Mouse (Mus musculus) stomach, embryonic 16.5 days (tissue): ENCODE results near the gene Sort1. TPM values are rescaled to one million over a fixed set of nuclear protein-coding genes. Genes with fewer than 3 reads are reported as not detected.

Experiments used
- ATAC-seq: fragments of 200-750 bp; cut with Nextera tagmentation; 2 replicates; pipeline ENCODE4 v1.8.0; 2017; ENCODE audit warnings: moderate number of reproducible peaks, moderate TSS enrichment; ENCODE audit not compliant: insufficient read depth, low FRiP score
- H3K27ac ChIP-seq: fragments of 300-500 bp; sonication (generic); 2 replicates; pipeline ENCODE4 v1.5.1; 2014; ENCODE audit warnings: low read length
- H3K27me3 ChIP-seq: fragments of 300-500 bp; sonication (generic); 2 replicates; pipeline ENCODE4 v1.6.1; 2014; ENCODE audit warnings: low read length, control low read depth, mixed read lengths; ENCODE audit not compliant: control insufficient read depth, insufficient read depth
- H3K36me3 ChIP-seq: fragments of 300-500 bp; sonication (generic); 2 replicates; pipeline ENCODE4 v1.6.1; 2014; ENCODE audit warnings: low read length; ENCODE audit not compliant: control insufficient read depth, insufficient read depth
- H3K4me1 ChIP-seq: fragments of 300-500 bp; sonication (generic); 2 replicates; pipeline ENCODE4 v1.6.1; 2014; ENCODE audit warnings: low read length, control low read depth, mixed read lengths; ENCODE audit not compliant: control insufficient read depth, insufficient read depth
- H3K4me2 ChIP-seq: fragments of 300-500 bp; sonication (generic); 2 replicates; pipeline ENCODE4 v1.6.1; 2014; ENCODE audit warnings: low read depth, low read length, mixed read lengths
- H3K4me3 ChIP-seq: fragments of 300-500 bp; sonication (generic); replicated peaks from 2 replicates; pipeline ENCODE4 v1.5.1; 2014; ENCODE audit warnings: mild to moderate bottlenecking, low read length
- H3K9ac ChIP-seq: fragments of 300-500 bp; sonication (generic); 2 replicates; pipeline ENCODE4 v1.6.1; 2014; ENCODE audit warnings: low read length
- H3K9me3 ChIP-seq: fragments of 300-500 bp; sonication (generic); replicated peaks from 2 replicates; pipeline ENCODE4 v1.6.1; 2016; ENCODE audit warnings: low read length, control low read depth; ENCODE audit not compliant: control insufficient read depth
- WGBS: fragments of 180-500 bp; shearing (Covaris S2); extraction: QIAGEN DNeasy Blood & Tissue Kit; methylation state at CpG from one replicate; pipeline ENCODE4 v1.1.7; 2014; 5-methylcytosine and 5-hydroxymethylcytosine counted together
- polyA plus RNA-seq: library from polyadenylated mRNA; unstranded; fragments of >200 nt; fragmentation: Nextera tagmentation; extraction: Ambion mirVana; gene quantifications from 2 replicates; pipeline ENCODE4 v1.2.1, GENCODE M21; 2015

The Sort1 gene
- polyA plus RNA-seq, 1 experiment from 2014 or later, result 7.4 TPM

DNA sequence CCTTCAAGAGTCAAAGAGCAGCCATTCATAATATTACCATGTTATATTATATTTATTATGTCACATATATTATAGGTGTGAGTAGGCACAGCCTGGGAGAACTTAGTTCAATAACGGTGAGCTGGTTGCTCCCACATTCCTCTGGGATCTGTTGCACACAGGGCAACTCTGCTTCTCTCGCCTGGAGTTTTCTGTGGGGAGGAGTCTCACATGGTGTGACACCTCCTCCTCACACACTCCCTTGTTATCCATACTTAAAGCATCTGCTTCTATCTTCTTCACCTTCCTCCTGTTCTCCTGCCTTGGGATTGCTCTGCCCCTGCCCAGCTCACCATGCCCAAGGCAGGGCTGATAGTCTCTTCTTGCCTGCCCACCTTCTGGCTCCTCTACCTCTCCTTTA is 57.2 kb downstream of the Sort1 start:
- no peaks in the 10 kb centered on the region for H3K4me1 ChIP-seq
- H3K27me3 ChIP-seq, result no peaks in the 10 kb centered on the region
- no peaks in the 10 kb centered on the region; the same call in 1 of the 2 replicates for H3K36me3 ChIP-seq
- no peak overlapping the region for H3K4me2 ChIP-seq
- H3K9me3 ChIP-seq, result no peaks in the 10 kb centered on the region
- ATAC-seq, result no peak
- H3K9ac ChIP-seq, result no peak overlapping the region
- no peak overlapping the region for H3K4me3 ChIP-seq
- no peak overlapping the region for H3K27ac ChIP-seq
- WGBS, result 83% methylated on average over 2 of the region's 2 CpGs

DNA sequence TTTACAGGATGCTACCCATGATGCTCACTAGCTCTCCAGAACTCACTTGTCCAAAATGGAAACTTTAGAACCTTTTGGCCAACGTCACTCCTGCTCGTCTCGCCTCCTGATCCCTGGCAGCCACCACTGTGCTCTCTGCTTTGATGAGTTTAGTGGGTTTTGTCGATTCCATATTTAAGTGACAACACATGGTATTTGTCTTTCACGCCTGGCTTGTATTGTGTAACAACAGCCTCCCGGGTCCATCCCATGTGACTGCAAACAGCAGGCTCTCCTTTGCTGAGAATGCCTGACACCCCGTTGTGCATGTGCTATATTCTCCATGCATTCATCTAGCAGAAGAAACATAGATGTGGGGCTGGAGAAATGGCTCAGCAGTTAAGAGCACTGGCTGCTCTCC is 58.3 kb downstream of the Sort1 start:
- Histone ChIP-seq H3K4me2 (no peak overlapping the region), H3K9ac (no peak overlapping the region), H3K27me3 (no peaks in the 10 kb centered on the region), H3K4me1 (no peaks in the 10 kb centered on the region), H3K36me3 (no peaks in the 10 kb centered on the region; the same call in 1 of the 2 replicates), H3K9me3 (no peaks in the 10 kb centered on the region), H3K4me3 (no peak overlapping the region), H3K27ac (no peak overlapping the region)
- WGBS, result 82% methylated on average over 7 of the region's 7 CpGs
- no peak for ATAC-seq

DNA sequence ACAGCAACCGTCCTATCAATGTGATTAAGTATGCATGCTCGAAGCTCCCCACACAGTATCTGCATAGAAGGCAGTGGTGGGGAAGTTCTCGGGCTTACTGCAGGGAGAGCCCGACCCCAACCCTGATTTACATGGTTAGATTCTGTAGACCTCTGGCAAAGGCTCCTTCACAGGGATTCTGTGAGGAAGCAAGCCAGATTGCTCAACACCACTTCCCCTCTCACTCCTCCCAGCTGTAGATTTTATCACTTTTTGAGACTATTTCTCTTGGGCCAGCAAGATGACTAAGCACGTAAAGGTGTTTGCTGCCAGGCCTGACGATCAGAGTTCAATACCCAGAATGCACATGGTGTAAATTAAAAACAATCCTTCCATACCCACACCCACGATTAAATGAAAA is 62.0 kb downstream of the Sort1 start:
- no peaks in the 10 kb centered on the region for H3K4me1 ChIP-seq
- no peak for ATAC-seq
- WGBS, result 77% methylated on average over 7 of the region's 7 CpGs
- H3K4me2 ChIP-seq, result no peak overlapping the region
- H3K27ac ChIP-seq, result no peak overlapping the region
- H3K9ac ChIP-seq, result no peak overlapping the region
- H3K36me3 ChIP-seq, result no peaks in the 10 kb centered on the region; the same call in 1 of the 2 replicates
- H3K9me3 ChIP-seq, result no peaks in the 10 kb centered on the region
- H3K4me3 ChIP-seq, result no peak overlapping the region
- no peaks in the 10 kb centered on the region for H3K27me3 ChIP-seq

DNA sequence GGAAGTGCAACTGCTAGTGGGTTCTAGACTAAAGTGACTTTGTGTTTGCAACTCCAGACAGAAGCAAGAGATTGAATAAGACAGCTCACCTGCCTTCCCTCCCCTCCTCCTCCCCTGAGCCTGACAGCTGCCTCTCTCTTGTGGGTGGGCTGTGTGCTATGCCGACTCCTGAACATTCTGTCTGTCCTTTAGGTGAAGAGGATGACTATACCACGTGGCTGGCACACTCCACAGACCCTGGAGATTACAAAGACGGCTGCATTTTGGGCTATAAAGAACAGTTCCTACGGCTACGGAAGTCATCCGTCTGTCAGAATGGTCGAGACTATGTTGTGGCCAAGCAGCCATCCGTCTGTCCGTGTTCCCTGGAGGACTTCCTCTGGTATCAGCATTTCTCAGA is 64.5 kb downstream of the Sort1 start:
- Histone ChIP-seq H3K9me3 (no peaks in the 10 kb centered on the region), H3K4me1 (no peaks in the 10 kb centered on the region), H3K27me3 (no peaks in the 10 kb centered on the region), H3K27ac (no peak overlapping the region), H3K4me3 (no peak overlapping the region), H3K9ac (no peak overlapping the region), H3K36me3 (no peaks in the 10 kb centered on the region), H3K4me2 (no peak overlapping the region)
- ATAC-seq, result no peak
- 81% methylated on average over 9 of the region's 9 CpGs for WGBS

DNA sequence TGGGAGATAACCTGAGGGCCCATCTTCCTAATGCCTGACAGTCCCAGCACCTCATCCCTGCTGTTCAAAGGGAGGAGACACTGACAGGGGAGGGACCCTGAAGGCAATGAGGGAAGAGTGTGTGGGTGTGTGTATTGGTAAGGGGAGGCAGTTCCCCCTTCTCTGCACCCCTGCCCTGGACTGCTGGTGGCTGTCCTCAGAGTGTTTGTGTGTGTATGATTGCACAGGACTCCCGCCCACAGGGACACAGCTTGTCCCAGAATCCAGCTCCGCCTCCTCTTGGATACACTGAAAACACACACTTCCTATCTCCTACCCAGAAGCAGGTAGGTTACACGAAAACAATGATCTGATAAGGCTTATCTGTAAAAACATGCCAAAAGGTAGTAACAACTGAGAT is 71.4 kb downstream of the Sort1 start:
- 85% methylated on average over 3 of the region's 3 CpGs for WGBS
- H3K4me3 ChIP-seq, result no peak overlapping the region
- H3K4me2 ChIP-seq, result no peak overlapping the region
- no peaks in the 10 kb centered on the region for H3K27me3 ChIP-seq
- no peak for ATAC-seq
- H3K27ac ChIP-seq, result no peak overlapping the region
- H3K9ac ChIP-seq, result no peak overlapping the region
- no peaks in the 10 kb centered on the region for H3K4me1 ChIP-seq
- no peaks in the 10 kb centered on the region for H3K36me3 ChIP-seq
- no peaks in the 10 kb centered on the region for H3K9me3 ChIP-seq

DNA sequence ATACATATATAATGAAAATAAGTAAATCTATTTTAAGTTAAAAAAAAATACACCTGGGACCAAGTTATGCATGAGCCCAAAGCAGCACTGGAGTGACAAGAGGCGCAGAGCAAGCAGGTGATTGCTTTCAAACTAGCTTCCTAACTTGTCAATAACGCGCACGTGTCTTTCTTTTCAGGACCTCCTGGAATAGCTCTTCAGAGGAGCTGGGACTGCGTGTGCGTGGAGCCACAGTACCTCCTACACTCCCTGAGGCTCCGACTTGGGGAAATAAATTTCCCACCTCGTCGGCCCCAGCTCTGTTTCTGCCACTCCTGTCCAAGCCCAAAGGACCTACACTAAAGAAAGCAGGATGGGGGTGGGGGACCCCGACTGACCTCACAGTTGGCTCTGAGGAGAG is 73.2 kb downstream of the Sort1 start:
- H3K36me3 ChIP-seq, result no peaks in the 10 kb centered on the region
- no peak overlapping the region for H3K4me3 ChIP-seq
- WGBS, result 90% methylated on average over 10 of the region's 10 CpGs

DNA sequence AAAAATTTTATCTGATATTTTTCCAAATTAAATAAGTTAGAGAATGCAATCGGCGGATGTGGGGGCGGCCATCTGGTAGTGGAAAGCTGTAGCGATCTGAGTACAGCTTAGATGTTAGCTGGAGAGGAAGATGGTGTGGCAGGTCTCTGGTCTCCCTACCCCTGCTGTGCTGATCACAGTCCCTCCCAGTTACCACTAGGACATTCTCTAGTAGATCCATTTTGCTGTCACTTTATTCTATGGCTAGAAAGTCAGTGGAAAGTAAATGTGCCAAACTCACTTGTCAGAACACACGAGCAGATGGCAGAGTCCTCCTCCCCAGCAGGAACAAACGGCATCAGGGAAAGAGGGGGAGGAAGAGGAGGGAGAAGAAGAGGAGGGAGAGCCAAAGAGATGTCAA is 74.6 kb downstream of the Sort1 start:
- no peak for ATAC-seq
- H3K27ac ChIP-seq, result no peak overlapping the region
- 74% methylated on average over 6 of the region's 6 CpGs for WGBS

More for the DNA sequence above, 73.2 kb downstream of the Sort1 start:
- H3K4me2 ChIP-seq, result no peak overlapping the region
- no peak overlapping the region for H3K9ac ChIP-seq
- no peak overlapping the region for H3K27ac ChIP-seq
- no peak for ATAC-seq
- peaks cover 4% of the 10 kb centered on the region; the same call in 1 of the 2 replicates for H3K4me1 ChIP-seq
- no peaks in the 10 kb centered on the region for H3K27me3 ChIP-seq
- H3K9me3 ChIP-seq, result no peaks in the 10 kb centered on the region

DNA sequence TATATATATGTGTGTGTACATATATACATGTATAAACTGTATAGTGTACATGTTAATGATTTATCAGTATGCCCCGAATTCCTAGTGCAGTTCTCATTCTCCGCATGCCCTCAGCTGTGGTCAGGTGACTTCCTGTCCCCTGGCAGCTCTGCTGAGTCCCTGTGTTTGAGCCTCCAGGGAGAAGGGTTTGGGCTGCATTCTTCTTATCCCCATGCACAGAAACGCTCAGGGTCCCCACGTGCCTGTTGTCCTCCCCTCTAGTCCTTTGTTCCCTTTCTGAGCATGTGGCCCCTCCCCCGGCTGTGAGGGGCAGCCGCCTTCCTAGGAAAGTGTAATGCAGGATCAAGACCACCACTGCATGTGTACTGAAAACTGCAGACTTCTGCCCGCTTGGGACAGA is 77.0 kb downstream of the Sort1 start:
- Histone ChIP-seq H3K9me3 (no peaks in the 10 kb centered on the region), H3K4me3 (no peak overlapping the region), H3K36me3 (no peaks in the 10 kb centered on the region), H3K4me2 (no peak overlapping the region), H3K27me3 (no peaks in the 10 kb centered on the region), H3K4me1 (peaks cover 4% of the 10 kb centered on the region; the same call in 1 of the 2 replicates), H3K27ac (no peak overlapping the region), H3K9ac (peak overlapping the region; percentile 43)
- WGBS, result 15% methylated on average over 7 of the region's 7 CpGs
- ATAC-seq, result no peak

More for the DNA sequence above, 74.6 kb downstream of the Sort1 start:
- Histone ChIP-seq H3K9me3 (no peaks in the 10 kb centered on the region), H3K4me1 (peaks cover 4% of the 10 kb centered on the region; the same call in 1 of the 2 replicates), H3K36me3 (no peaks in the 10 kb centered on the region), H3K27me3 (no peaks in the 10 kb centered on the region), H3K9ac (no peak overlapping the region), H3K4me3 (no peak overlapping the region), H3K4me2 (no peak overlapping the region)

DNA sequence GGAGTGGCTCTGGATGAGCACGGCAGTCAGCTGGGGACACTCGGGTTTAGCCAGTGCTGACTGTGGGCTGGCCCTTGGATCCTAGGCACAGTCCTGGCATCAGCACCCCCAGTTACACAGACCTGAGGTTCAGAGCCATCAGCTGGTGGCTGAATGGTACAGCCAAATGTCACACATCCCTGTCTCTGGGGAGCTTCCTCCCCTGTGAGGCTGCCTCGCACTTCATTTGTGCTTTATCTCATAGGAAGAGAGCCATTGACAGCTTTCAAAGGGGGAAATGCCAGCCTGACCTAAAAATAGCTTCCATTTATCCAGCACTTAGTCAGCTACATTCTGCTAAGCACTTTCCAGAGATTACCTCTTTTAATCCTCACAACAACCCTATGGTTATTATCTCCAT is 79.7 kb downstream of the Sort1 start:
- H3K27ac ChIP-seq, result no peak overlapping the region
- no peaks in the 10 kb centered on the region for H3K27me3 ChIP-seq
- no peaks in the 10 kb centered on the region for H3K9me3 ChIP-seq
- H3K4me2 ChIP-seq, result no peak overlapping the region
- no peak for ATAC-seq
- 63% methylated on average over 3 of the region's 3 CpGs for WGBS
- H3K36me3 ChIP-seq, result no peaks in the 10 kb centered on the region
- H3K4me3 ChIP-seq, result no peak overlapping the region
- peaks cover 4% of the 10 kb centered on the region; the same call in 1 of the 2 replicates for H3K4me1 ChIP-seq
- H3K9ac ChIP-seq, result no peak overlapping the region
